Mouse (Mus musculus) ES-Bruce4 (cell line): Measurements from ENCODE around the gene Srgap3. TPM values are rescaled to one million over a fixed set of nuclear protein-coding genes. Genes with fewer than 3 reads are reported as not detected.

Source experiments
- H3K27ac ChIP-seq: 2 replicates; pipeline ENCODE4 v1.5.1; 2012; ENCODE audit warnings: low read length, inconsistent platforms; ENCODE audit not compliant: insufficient read depth
- H3K27me3 ChIP-seq: 2 replicates; pipeline ENCODE4 v1.6.1; 2012; ENCODE audit warnings: mild to moderate bottlenecking, low read length, inconsistent platforms; ENCODE audit not compliant: control insufficient read depth, poor library complexity, insufficient read depth, severe bottlenecking
- H3K36me3 ChIP-seq: 2 replicates; pipeline ENCODE4 v1.6.1; 2012; ENCODE audit warnings: inconsistent platforms, mild to moderate bottlenecking, low read length, moderate library complexity; ENCODE audit not compliant: control insufficient read depth, poor library complexity, insufficient read depth, severe bottlenecking
- H3K4me1 ChIP-seq: one replicate; pipeline ENCODE4 v1.8.1; 2011; ENCODE audit warnings: low read length; ENCODE audit not compliant: control insufficient read depth, insufficient read depth
- H3K4me3 ChIP-seq: 2 replicates; pipeline ENCODE4 v1.5.1; 2011; ENCODE audit warnings: low read depth, mild to moderate bottlenecking, low read length
- H3K9ac ChIP-seq: 2 replicates; pipeline ENCODE4 v1.6.1; 2012; ENCODE audit warnings: low read depth, mild to moderate bottlenecking, inconsistent platforms; ENCODE audit not compliant: poor library complexity, severe bottlenecking
- H3K9me3 ChIP-seq: replicated peaks from 2 replicates; pipeline ENCODE4 v1.6.1; 2012; ENCODE audit warnings: mild to moderate bottlenecking, low read length, inconsistent platforms; ENCODE audit not compliant: control insufficient read depth, poor library complexity, insufficient read depth, severe bottlenecking
- CTCF ChIP-seq: IDR thresholded peaks from one replicate; pipeline ENCODE4 v1.8.1; 2011; ENCODE audit warnings: low read depth, low read length
- EP300 ChIP-seq: IDR thresholded peaks from 2 replicates; pipeline ENCODE4 v1.6.1; 2011; ENCODE audit warnings: low read depth, low read length; ENCODE audit not compliant: insufficient read depth
- POLR2A ChIP-seq: IDR thresholded peaks from one replicate; pipeline ENCODE4 v1.8.1; 2011; ENCODE audit warnings: low read length; ENCODE audit not compliant: insufficient read depth
- polyA plus RNA-seq: library from polyadenylated mRNA; stranded (reverse); fragments of >200 nt; gene quantifications from 2 replicates; pipeline ENCODE4 v1.2.4, GENCODE M21; 2011; ENCODE audit warnings: low read depth; ENCODE audit not compliant: missing spikeins, insufficient read depth, insufficient read length

Srgap3 gene
- 7.0 TPM in 2 replicates for polyA plus RNA-seq

GRCm38 (mm10) chr6:112946895-112947436 is at the start of gene Srgap3:
TSS of gene Srgap3 (minus strand) at chr6:112947266.
- H3K9me3 ChIP-seq, result no peaks in the 10 kb centered on the region
- H3K4me1 ChIP-seq, result peaks cover 15% of the 10 kb centered on the region
- peak within 1 kb of the TSS; percentile 15; the same call in 1 of the 2 replicates for H3K9ac ChIP-seq
- no peaks in the 10 kb centered on the region for H3K27me3 ChIP-seq
- TF ChIP-seq POLR2A (no peak), CTCF (no peak), EP300 (0 out of 2 replicates have a peak, but pooled peaks have one; percentile 20)
- H3K27ac ChIP-seq, result peak within 1 kb of the TSS; percentile 55
- peak within 1 kb of the TSS; percentile 69 for H3K4me3 ChIP-seq
- H3K36me3 ChIP-seq, result no peaks in the 10 kb centered on the region

- H3K27me3 ChIP-seq, result no peaks in the 10 kb centered on the region
- H3K27ac ChIP-seq, result no peak overlapping the region
- H3K9me3 ChIP-seq, result no peaks in the 10 kb centered on the region
- no peaks in the 10 kb centered on the region for H3K4me1 ChIP-seq
- TF ChIP-seq EP300, result no peak
- TF ChIP-seq POLR2A, result no peak
- no peak for TF ChIP-seq CTCF
- H3K36me3 ChIP-seq, result no peaks in the 10 kb centered on the region
- no peak overlapping the region for H3K4me3 ChIP-seq
- H3K9ac ChIP-seq, result no peak overlapping the region
Observed at GRCm38 (mm10) chr6:112995708-112996107, 48.6 kb upstream of the Srgap3 start.

GRCm38 (mm10) chr6:112990119-112990518 is 43.1 kb upstream of the Srgap3 start:
- Histone ChIP-seq H3K27me3 (no peaks in the 10 kb centered on the region), H3K27ac (no peak overlapping the region), H3K9ac (no peak overlapping the region), H3K36me3 (no peaks in the 10 kb centered on the region), H3K4me3 (no peak overlapping the region), H3K9me3 (no peaks in the 10 kb centered on the region), H3K4me1 (no peaks in the 10 kb centered on the region)
- TF ChIP-seq EP300, result no peak
- TF ChIP-seq POLR2A, result no peak
- no peak for TF ChIP-seq CTCF

GRCm38 (mm10) chr6:112985362-112986314 is 38.6 kb upstream of the Srgap3 start:
- no peaks in the 10 kb centered on the region for H3K4me1 ChIP-seq
- H3K9ac ChIP-seq, result no peak overlapping the region
- no peaks in the 10 kb centered on the region for H3K27me3 ChIP-seq
- H3K9me3 ChIP-seq, result no peaks in the 10 kb centered on the region
- TF ChIP-seq POLR2A (no peak), CTCF (no peak), EP300 (no peak)
- no peaks in the 10 kb centered on the region for H3K36me3 ChIP-seq
- H3K27ac ChIP-seq, result no peak overlapping the region
- no peak overlapping the region for H3K4me3 ChIP-seq

GRCm38 (mm10) chr6:112982241-112982640 is 35.2 kb upstream of the Srgap3 start:
- Histone ChIP-seq H3K9ac (no peak overlapping the region), H3K4me3 (no peak overlapping the region), H3K27ac (no peak overlapping the region)

GRCm38 (mm10) chr6:112978947-112979346 is 31.9 kb upstream of the Srgap3 start:
- Histone ChIP-seq H3K9ac (no peak overlapping the region), H3K27ac (no peak overlapping the region), H3K4me3 (no peak overlapping the region), H3K36me3 (no peaks in the 10 kb centered on the region), H3K27me3 (no peaks in the 10 kb centered on the region), H3K9me3 (no peaks in the 10 kb centered on the region), H3K4me1 (no peaks in the 10 kb centered on the region)
- no peak for TF ChIP-seq POLR2A
- no peak for TF ChIP-seq EP300
- TF ChIP-seq CTCF, result no peak

More at GRCm38 (mm10) chr6:112982241-112982640, 35.2 kb upstream of the Srgap3 start:
- no peaks in the 10 kb centered on the region for H3K4me1 ChIP-seq
- H3K36me3 ChIP-seq, result no peaks in the 10 kb centered on the region
- H3K27me3 ChIP-seq, result no peaks in the 10 kb centered on the region
- no peaks in the 10 kb centered on the region for H3K9me3 ChIP-seq
- TF ChIP-seq POLR2A (no peak), CTCF (no peak), EP300 (0 out of 2 replicates have a peak, but pooled peaks have one; percentile 11)
